Mouse (Mus musculus): ENCODE measurements around the gene Rad9a.

- TF ChIP-seq POLR2A (IDR thresholded peaks at IDR 0.05; ENCODE audit: control insufficient read depth, low read depth, low read length) (no peak), CTCF (IDR thresholded peaks at IDR 0.05; ENCODE audit: control insufficient read depth, insufficient read depth, insufficient replicate concordance, low read depth, low read length) (no peak)
Observed at GRCm38 (mm10) chr19:4175368-4175947, 26.0 kb downstream of the Rad9a start, which contains the start of gene Carns1.
